Mouse (Mus musculus) embryo, embryonic 11.5 days (tissue): ENCODE measurements around the gene Pdgfb.

Experiments
- DNase-seq: peaks from one replicate; pipeline ENCODE4 v3.0.0-alpha.2; 2012; ENCODE audit warnings: low read depth, low spot score

Pdgfb gene

DNA sequence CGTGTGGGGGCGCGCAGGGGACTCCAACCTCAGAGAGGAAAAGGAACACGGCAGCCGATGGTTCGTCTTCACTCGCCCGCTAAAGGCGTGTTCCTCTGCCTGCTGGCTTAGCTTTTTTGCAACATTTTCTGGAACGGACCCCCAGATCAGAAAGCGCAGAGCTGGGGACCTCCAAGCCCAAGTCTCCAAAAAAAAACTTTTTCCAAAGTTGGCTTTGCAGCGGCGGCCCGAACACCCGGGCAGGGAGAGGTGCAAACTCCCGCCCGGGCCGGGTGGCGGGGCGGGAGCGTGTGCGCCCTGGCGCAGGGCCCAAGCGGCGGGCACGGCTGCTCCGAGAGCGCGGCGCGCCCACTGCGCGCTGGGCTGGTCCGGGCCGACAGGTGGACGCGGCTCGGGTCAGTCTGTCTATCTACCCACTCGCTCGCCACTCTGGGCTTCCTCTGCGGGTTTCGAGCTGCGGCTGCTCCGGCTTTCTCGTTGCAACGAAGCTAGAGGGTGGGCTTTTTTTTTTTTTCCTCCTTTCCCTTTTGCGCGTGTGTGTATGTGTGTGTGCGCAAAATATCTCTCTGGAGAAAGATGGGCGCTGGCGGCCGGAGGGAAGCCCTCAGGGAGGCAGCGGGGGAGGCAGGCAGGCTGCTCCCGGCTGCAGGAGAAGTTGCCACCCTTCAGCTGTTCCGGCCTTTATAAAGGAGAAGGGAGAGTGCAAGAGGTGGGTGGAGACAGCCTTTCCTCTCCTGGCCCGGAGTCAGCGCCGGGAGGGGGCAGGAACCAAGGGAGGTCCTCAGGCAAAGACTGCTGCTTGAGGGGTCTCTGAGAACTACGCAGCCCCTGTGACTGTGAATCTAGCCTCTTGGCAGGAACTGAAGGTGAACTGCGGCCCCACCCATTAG, at the start of gene Pdgfb:
Pdgfb (minus strand) TSS at position 657 of the 890 bp plus-strand sequence.
- no peak for DNase-seq

DNA sequence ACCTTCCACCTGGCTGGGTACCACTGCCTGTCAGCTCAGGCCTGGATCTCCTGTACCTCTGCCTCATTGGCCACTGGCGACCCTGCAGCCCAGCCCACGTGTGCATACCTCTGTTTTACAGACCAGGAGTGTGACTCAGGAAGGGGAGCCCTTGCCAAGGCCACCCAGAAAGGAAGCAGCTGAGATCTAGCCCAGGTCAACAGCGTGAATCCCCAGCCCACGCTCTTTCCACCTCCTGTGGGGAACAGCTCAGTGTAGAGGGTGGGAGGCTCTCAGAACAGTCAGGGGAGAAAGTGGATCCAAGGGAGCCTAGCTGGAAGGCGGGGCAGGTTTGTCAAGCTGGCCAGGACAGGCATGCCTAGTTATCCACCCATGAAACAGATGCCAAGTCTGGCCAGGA, 48.0 kb upstream of the Pdgfb start:
- DNase-seq = no peak

DNA sequence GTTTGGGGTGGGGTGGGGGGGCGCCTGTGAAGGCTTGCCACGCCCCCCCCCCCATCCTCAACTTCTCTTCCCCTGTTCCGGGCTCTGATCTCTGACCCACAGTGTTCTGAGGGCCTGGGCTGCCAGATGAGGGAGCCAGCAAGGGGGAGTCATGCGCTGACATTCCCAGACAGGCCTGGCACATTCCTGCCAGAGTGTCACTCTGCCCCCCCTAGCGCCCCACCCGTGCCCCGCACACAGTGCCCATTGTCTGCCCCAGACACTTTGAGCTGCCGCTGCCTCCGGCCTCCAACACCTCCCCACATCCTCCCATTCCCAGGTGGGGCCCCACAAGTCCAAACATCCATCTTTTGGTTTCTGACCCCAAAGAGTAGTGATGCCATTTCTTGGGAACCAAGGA, 47.6 kb upstream of the Pdgfb start:
- DNase-seq = no peak

DNA sequence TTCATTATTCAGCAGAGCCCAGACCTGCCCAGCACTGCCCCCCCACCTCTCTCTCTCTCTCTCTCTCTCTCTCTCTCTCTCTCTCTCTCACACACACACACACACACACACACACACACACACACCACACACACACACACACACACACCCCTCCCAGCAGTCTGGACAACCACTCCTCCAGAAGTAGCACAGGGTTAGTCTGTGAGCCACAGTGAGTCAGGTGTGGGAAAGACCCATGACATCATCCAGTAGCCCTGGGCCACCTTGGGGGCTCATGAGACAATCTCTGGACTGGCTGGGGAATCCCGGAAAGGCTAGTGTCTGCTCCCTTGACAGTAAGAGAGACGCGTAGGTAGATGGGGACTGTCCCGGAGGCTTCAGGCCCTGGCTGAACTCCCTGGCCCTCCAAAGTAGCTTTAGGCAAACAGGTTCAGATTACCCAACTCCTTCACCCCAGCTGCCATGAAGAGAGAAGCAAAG, 46.3 kb upstream of the Pdgfb start:
- DNase-seq = no peak

DNA sequence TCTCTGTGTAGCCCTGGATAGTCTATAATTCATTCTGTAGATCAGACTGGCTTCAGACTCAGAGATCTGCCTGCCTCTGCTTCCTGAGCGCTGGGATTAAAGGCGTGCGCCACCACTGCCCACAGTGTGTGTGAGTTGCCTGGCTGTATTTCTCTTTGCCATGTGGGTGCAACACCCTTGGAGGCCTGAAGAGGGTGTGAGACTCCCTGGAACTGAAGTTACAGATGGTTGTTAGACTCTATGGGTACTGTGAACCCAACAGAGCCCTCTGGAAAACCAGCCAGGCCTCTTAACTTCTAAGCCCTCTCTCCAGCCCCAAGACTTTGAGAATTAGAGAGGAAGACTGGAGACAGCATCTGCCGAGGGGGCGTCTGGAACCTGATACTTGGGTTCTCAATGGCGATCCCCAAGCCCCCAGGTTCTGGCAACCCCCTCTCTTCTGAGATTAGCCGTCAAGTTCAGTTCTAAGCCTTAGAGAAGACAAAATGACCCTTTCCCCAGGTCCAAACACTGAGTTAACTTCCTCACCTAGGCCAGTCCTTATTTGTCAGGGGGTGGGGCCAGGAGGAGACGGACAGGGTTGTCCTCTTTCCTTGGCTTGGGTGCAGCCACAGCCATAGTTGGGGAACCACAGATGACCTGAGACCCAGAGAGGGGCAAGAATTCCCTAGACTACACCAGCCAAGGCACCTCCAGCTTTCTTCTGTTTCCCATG, 45.7 kb upstream of the Pdgfb start:
- no peak for DNase-seq

DNA sequence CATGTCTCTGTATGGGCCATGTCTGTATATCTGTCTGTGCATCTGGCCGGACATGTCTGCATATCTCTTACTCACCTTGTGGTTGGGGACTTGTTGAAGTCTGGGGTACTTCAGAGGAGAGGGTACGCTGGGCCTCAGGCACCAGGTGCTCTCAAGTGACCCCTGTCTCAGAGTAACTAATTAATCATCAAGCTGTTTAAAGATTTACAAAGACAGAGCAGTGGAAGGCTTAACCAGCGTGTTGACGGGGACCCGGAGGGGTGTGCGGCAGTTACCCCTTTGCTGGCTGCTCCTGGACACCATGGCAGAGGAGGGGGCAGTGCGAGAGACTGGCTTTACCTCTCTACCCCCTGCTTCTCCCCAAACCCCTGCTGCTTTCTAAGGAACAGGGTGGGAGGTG, 44.8 kb upstream of the Pdgfb start:
- no peak for DNase-seq

DNA sequence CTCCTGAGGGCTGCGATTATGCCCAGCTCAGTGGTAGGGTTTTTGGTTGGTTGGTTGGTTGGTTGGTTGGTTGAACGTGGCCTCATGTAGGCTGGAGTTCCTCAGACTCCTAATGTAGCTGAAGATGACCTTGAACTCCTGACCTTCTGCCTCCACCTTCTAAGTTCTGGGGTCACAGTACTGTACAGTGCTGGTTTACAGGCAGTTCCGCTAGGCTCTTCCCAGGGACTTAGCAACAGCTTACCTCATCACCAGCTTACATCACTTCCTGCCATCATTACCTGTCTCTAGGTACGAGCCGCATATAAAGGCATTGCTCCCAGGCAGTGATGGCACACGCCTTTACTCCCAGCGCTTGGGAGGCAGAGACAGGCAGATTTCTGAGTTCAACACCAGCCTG, 43.4 kb upstream of the Pdgfb start:
- DNase-seq = no peak

DNA sequence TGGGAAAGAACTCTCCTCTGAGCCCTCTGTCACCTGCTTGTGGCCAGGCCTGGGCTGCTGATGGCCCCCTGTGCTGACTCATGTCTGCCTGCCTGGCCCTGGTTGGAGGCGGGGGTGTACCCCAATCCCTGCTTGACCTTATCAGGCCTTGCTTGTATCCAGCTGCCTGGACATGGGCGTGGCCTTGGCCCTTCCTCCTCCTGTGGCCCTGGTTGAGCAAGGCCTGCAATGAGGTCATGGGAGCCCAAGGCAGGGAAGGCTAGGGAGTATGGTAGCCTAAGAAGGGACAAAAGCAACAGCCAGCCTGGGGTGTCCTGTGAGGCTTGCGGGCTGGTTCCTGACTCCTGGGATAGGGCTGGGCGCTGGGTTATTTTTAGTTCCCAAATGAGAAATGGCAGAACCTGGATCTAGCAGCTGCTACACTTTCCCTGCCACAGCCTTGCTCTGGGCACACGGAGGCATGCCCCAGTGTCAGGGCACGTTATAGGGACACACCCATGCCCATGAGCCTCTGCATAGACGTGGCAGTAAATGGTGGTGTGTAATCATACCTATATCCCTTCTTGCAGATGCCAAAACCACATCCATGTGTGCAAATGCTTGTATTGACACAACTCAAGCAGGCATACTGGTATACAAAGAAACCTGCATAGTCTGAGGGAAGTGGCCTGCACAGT, 39.4 kb upstream of the Pdgfb start:
- no peak for DNase-seq

DNA sequence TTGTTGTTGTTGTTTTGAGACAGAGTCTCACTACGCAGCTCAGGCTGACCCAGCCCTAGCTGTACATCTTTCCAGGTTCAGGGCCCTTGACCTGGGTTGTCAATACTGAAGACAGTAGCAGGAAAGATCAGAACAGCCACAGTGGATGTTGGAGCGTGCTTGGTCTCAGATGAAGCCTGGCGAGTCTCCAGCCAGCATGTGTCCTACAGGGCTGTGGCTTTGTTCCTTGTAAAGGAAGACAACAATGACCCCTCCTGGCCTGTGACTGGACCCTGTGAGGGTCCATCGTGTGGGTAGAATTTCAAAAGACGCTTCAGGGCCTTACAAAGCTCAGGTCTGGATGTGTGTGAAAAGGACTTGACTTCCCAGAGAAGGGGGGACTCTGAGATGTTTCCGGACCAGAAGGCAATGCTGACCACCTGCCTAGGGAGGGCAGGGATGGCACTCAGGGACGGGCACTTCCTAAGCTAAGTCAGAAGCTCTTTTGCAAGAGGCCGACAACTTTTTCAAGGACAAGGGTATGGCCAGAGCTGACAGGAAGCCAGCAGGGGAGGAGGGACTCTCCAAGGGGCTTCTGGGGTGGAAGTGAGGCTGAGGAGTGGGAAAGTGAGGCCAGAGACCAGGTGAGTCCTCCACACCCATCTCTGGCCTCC, 38.7 kb upstream of the Pdgfb start:
- no peak for DNase-seq

DNA sequence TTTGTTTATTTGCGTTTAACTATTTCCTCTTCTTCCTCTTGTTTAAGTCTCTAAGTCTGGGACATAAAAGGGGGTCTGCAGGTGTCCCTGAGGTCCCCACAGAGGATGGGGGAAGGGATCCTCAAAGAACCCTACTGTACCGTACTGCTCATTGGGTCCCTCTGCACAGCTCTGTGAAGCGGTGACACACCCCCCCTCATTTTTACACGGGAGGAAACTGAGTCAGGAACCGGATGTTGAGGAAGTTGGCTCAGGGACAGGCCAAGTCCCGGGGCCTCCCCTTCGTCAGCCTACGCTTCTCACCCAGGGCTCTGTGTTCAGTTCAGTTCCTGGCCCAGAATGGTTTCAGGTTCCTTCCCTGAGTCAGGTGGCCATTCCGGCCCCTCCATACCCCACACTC, 37.0 kb upstream of the Pdgfb start:
- no peak for DNase-seq

DNA sequence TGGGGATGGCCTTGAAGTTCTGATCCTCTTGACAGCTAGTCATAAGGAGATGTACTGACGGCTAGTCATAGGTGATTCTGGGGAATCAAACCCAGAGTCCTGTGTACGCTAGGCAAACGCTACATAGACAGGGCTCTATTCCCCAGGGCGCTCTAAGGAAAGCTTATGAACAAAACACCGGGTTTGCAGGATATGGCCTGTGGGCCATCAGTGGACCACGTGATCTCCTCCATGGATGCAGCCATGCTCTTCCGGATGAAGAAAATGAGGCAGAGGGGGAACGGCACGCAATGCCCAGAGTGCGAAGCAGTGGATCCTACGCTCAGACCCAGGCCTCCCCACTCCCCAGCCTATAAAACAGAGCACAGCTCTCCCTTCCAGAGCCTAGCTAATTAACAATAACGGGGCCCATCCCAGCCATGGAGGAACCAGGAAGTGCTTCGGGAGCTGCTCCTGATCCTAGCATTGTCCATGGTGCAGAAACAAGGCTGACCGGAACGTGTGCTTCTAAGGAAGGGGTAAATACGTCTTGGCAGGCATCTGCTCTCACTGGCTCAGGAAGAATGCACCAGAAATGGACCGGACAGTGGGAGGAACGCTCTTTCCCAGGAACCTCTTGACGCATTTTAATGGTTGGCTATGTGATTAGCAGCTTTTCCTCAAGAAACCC, 36.5 kb upstream of the Pdgfb start:
- peak; percentile 3 for DNase-seq

DNA sequence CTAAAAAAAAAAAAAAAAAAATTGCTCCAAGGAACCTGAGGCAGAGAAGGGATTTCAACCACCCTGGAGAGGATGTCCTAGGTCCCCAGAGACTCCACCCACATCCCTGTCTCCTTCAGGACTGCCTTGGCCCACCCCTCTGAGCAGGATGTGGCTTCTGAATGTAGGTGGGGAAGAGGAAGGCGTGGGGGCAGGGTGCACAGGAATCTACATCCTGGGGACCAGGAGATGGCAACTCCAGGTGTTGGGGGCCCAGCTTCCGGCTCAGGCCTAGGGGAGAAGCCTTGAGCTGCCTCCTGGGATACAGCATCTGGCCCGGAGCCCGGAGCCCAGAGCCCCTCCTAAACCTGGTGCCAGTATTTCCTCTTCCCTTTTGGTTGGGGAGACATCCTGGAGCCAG, 35.3 kb upstream of the Pdgfb start:
- no peak for DNase-seq

DNA sequence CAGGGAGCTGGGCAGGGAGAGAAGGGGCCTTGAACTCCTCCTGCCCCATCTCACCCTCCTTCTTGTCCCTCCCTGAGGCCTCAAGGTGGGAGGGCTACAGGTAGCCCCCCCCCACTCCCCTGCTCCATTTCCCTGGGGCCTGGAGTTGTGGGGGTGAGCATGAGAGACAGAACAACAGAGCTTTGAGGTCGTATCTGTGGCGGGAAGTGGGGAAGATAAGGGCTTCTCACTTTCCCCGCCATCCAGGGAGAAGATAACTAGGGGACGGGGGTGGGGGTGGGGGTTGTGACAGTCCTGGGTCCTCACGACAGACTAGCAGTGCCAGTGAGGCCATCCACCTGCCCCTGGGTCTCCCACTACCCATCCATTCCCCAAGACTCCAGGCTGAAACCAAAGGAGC, 33.2 kb upstream of the Pdgfb start:
- DNase-seq = no peak

DNA sequence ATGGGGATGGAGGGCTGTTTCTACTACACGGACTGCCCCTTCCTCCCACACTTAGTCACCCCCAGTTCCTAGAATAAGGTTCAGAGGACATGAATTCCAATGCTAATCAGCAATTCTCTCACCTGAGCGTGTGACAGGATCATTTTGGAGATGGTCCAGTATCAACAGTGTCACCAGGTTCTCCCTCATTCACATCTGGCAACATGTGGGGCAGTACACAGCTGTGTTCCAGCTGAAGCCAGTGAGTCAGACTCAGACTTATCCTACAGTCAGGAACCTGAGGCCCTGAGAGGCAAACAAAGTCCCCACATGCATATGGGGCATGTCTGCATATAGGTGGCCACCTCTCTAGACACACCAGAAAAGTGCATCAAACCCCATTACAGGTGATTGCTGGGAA, 32.5 kb upstream of the Pdgfb start:
- no peak for DNase-seq

DNA sequence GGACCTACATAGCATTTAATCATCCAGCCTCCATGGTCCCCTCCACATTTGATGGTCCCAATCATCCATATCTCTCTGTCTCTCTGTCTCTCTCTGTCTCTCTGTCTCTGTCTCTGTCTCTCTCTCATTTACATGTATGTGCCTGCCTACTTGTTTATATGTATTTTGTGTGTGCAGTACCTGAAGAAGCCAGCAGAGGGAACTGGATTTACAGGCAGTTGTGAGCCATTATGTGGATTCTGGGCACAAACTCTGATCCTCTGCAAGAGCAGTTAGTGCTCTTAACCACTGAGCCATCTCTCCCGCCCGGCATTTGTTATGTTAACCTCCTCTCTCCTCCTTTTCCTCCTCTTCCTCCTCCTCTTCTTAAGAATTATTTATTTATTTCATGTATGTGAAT, 31.0 kb upstream of the Pdgfb start:
- no peak for DNase-seq

DNA sequence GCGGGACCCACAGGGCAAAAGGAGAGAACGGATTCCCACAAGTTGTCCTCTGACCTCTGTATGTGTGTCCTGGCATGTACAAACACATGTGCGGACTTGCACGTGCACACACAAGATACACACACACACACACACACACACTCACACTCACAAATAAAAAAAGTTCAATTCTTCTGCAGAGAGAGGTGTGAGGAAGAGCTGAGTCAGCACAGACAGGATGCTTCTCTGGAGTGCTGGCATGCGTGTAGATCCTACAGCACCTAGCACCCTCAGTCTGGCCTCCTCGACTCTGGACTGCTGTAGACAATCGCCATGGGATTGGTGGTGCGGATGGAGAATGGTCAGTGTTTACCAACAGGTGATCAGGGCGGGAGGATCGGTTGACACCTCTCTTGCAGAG, 29.5 kb upstream of the Pdgfb start:
- DNase-seq = no peak

DNA sequence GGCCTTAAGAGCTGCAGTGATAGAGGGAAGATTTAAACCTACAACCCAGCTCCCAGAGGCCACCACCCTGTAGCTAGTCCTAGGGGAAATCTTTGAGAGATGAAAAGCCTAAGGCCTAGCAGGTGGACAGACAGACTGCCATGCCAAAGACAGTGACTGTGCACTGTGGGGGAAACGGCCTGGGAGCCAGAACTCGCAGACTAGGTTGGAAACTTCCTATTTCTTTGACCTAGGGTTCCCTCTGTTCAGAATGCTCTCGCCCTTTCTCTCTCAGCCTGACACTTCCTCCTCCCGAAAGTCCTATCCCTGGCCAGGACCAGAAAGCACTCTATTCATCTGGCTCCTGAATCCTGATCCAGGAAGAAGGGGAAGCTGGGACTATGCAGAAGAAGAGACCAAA, 27.4 kb upstream of the Pdgfb start:
- DNase-seq = no peak

DNA sequence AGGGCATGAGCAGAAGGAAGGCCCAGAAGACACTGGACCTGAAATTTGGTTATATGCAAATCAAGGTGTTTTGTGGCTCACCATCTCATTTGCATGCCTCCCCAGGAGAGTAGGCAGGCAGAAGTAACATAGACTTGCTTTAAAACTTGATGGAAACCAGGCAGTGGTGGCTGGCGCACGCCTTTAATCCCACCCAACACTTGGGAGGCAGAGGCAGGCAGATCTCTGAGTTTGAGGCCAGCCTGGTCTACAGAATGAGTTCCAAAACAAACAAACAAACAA, 23.3 kb upstream of the Pdgfb start:
- no peak for DNase-seq

DNA sequence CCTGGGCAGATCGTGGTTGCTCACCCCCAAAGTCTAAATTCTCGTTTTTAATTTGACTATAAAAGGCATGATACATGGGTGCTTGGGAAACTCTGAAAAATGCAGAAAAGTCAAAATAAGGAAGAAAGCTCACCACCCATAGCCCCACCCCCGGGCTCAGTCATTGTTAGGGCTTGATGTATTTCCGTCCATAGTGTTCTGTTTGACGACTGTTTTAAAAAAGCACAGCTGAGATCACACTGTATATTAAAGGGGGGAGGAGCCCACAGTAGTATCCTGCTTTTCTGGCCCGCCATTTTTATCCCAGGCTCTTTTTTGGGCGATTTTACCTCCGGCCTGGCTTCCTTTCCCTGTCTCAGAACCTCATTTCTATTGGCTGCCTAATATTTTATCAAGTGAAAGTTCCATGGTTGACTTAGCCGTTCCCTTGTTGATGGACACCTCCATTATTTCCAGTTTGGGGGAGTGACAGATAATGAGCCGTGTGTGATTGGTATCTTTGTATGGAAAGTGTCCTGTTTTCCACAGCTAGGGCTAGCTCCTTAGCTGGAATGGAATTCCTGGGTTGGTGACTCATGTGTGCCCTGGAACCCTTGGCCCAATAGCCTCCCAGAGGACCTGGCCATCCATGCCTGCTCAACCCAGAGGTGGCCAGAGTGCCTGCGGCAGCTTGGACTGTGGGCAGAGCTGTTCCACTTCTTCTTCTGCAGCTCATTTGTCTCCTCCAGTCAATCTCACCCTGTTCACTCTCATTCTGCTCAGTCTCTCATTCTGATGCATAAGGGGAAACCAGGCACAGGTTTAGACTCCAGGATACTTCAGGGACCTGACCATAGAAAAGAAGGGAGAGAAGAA, 22.7 kb upstream of the Pdgfb start:
- DNase-seq = no peak

DNA sequence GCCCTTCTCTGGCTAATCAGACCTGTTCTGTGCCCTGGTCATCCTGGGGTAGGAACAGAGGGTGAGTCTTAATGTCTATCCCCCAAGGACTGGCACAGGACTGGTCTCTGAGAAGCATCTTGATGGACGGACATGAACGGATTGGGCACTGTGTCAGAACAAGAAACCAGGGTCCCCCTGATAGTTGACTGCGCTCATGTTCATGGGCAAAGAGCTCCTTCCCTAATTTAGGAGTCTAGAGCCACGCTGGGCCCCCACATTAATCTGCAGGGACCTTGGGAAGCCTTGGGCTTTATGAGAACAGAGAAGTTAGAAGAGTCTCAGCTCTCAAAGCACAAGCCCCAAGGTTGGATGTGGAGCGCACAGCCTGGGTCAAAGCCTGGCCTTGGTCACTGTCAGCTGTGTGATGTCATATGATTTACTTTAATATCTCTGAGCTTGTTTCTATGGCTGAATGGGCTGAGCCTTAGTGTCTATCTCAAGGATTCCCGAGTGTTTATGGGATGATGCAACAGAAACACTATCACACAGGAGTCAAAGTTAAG, 20.6 kb upstream of the Pdgfb start:
- DNase-seq = no peak
